Mouse (Mus musculus) heart, adult 11 months (tissue): ENCODE data around the gene Tie1.
"Not testable (repeated sequence)": the region's sequence is repeated elsewhere in the genome, so short reads cannot be mapped to it uniquely, and the experiment has no call there.

Experiments used
- DNase-seq: peaks from one replicate; pipeline ENCODE4 v3.0.0; 2022

Gene Tie1

GRCm38 (mm10) chr4:118489717-118490132 is at the start of gene Tie1:
Gene Tie1 (minus strand): TSS chr4:118490061.
- peak; percentile 99 for DNase-seq

GRCm38 (mm10) chr4:118537801-118538200 is 47.9 kb upstream of the Tie1 start:
- no peak for DNase-seq

GRCm38 (mm10) chr4:118535610-118536009 is 45.7 kb upstream of the Tie1 start:
- DNase-seq = no peak

- DNase-seq = no peak
Observed at GRCm38 (mm10) chr4:118533605-118534004, 43.7 kb upstream of the Tie1 start.

GRCm38 (mm10) chr4:118533156-118533555 is 43.3 kb upstream of the Tie1 start:
- DNase-seq = no peak

- peak; percentile 59 for DNase-seq
Observed at GRCm38 (mm10) chr4:118532663-118533062, 42.8 kb upstream of the Tie1 start.

- DNase-seq = no peak
Observed at GRCm38 (mm10) chr4:118527720-118528119, 37.9 kb upstream of the Tie1 start.

GRCm38 (mm10) chr4:118527335-118527681 is 37.4 kb upstream of the Tie1 start:
- DNase-seq = no peak

- no peak for DNase-seq
Observed at GRCm38 (mm10) chr4:118526408-118527334, 36.8 kb upstream of the Tie1 start, which contains the start of gene 2610528J11Rik. Gene 2610528J11Rik (plus strand): TSS chr4:118526999.

- no peak for DNase-seq
Observed at GRCm38 (mm10) chr4:118525779-118526178, 35.9 kb upstream of the Tie1 start.

- no peak for DNase-seq
Observed at GRCm38 (mm10) chr4:118523976-118524375, 34.1 kb upstream of the Tie1 start.

GRCm38 (mm10) chr4:118522248-118522647 is 32.4 kb upstream of the Tie1 start:
- DNase-seq = no peak

GRCm38 (mm10) chr4:118518208-118518607 is 28.3 kb upstream of the Tie1 start:
- no peak for DNase-seq

- no peak for DNase-seq
Observed at GRCm38 (mm10) chr4:118517497-118518146, 27.8 kb upstream of the Tie1 start.

GRCm38 (mm10) chr4:118516699-118517496 is 27.0 kb upstream of the Tie1 start:
- peak; percentile 97 for DNase-seq

- peak; percentile 98 for DNase-seq
Observed at GRCm38 (mm10) chr4:118509050-118509449, 19.2 kb upstream of the Tie1 start.

- not testable (repeated sequence) for DNase-seq
Observed at GRCm38 (mm10) chr4:118507171-118507570, 17.3 kb upstream of the Tie1 start.

- DNase-seq = peak; percentile 96
Observed at GRCm38 (mm10) chr4:118505551-118505950, 15.7 kb upstream of the Tie1 start.

GRCm38 (mm10) chr4:118500792-118501191 is 10.9 kb upstream of the Tie1 start:
- peak; percentile 92 for DNase-seq

- peak; percentile 98 for DNase-seq
Observed at GRCm38 (mm10) chr4:118500171-118500724, 10.4 kb upstream of the Tie1 start.

GRCm38 (mm10) chr4:118490461-118490860 is 600 bp upstream of the Tie1 start:
- no peak for DNase-seq

GRCm38 (mm10) chr4:118476773-118477530 is 12.9 kb downstream of the Tie1 start:
- DNase-seq = no peak
